Mouse (Mus musculus) midbrain, embryonic 15.5 days (tissue): ENCODE measurements around the gene Sox13. TPM values are rescaled to one million over a fixed set of nuclear protein-coding genes. Genes with fewer than 3 reads are reported as not detected.

ENCODE experiments used
- ATAC-seq: fragments of 200-750 bp; cut with Nextera tagmentation; replicated peaks from 2 replicates; pipeline ENCODE4 v1.8.0; 2017; ENCODE audit warnings: moderate TSS enrichment
- H3K27ac ChIP-seq: fragments of 300-500 bp; sonication (generic); 2 replicates; pipeline ENCODE4 v1.5.1; 2015; ENCODE audit warnings: mild to moderate bottlenecking, inconsistent platforms
- H3K27me3 ChIP-seq: fragments of 300-500 bp; sonication (generic); replicated peaks from 2 replicates; pipeline ENCODE4 v1.6.1; 2015; ENCODE audit warnings: inconsistent platforms
- H3K36me3 ChIP-seq: fragments of 300-500 bp; sonication (generic); replicated peaks from 2 replicates; pipeline ENCODE4 v1.6.1; 2015; ENCODE audit warnings: inconsistent platforms
- H3K4me1 ChIP-seq: fragments of 300-500 bp; sonication (generic); 2 replicates; pipeline ENCODE4 v1.6.1; 2015; ENCODE audit warnings: inconsistent platforms
- H3K4me2 ChIP-seq: fragments of 300-500 bp; sonication (generic); 2 replicates; pipeline ENCODE4 v1.6.1; 2015; ENCODE audit warnings: inconsistent platforms, mild to moderate bottlenecking, moderate library complexity
- H3K4me3 ChIP-seq: fragments of 300-500 bp; sonication (generic); 2 replicates; pipeline ENCODE4 v1.5.1; 2015; ENCODE audit warnings: mild to moderate bottlenecking, inconsistent platforms
- H3K9ac ChIP-seq: fragments of 300-500 bp; sonication (generic); 2 replicates; pipeline ENCODE4 v1.6.1; 2015; ENCODE audit warnings: mild to moderate bottlenecking, inconsistent platforms
- H3K9me3 ChIP-seq: fragments of 300-500 bp; sonication (generic); 2 replicates; pipeline ENCODE4 v1.6.1; 2016; ENCODE audit warnings: inconsistent platforms
- WGBS: fragments of 180-500 bp; shearing (Covaris S2); methylation state at CpG from one replicate; pipeline ENCODE4 v1.1.7; 2015; ENCODE audit warnings: mixed read lengths; 5-methylcytosine and 5-hydroxymethylcytosine counted together
- polyA plus RNA-seq: library from polyadenylated mRNA; unstranded; fragments of >200 nt; fragmentation: Nextera tagmentation; extraction: Ambion mirVana; gene quantifications from 2 replicates; pipeline ENCODE4 v1.2.1, GENCODE M21; 2015

Gene Sox13
- polyA plus RNA-seq, 1 experiment from 2014 or later, result 7.4 TPM

GRCm38 (mm10) chr1:133332656-133333430 lies 91.3 kb downstream of the Sox13 start:
- Histone ChIP-seq H3K36me3 (no peaks in the 10 kb centered on the region), H3K4me1 (peaks cover 32% of the 10 kb centered on the region), H3K4me2 (no peak overlapping the region), H3K4me3 (no peak overlapping the region), H3K27me3 (no peaks in the 10 kb centered on the region), H3K27ac (no peak overlapping the region), H3K9me3 (no peaks in the 10 kb centered on the region), H3K9ac (no peak overlapping the region)
- ATAC-seq, result no peak
- WGBS, result 89% methylated on average over 11 of the region's 11 CpGs

Other genes with a start within 250 kb of the Sox13 start
- 0.17 TPM in 1 of 2 replicates, not detected in the other for gene Golt1a, start 114.6 kb downstream of the Sox13 start, polyA plus RNA-seq
- not detected in 2 replicates for gene Kiss1, start 102.5 kb downstream of the Sox13 start, polyA plus RNA-seq
- 0.18 TPM in 1 of 2 replicates, not detected in the other for gene Ren1, start 73.9 kb downstream of the Sox13 start, polyA plus RNA-seq
- 20.0 and 21.9 TPM in 2 replicates for gene Etnk2, start 60.8 kb downstream of the Sox13 start, polyA plus RNA-seq
- 416 and 427 TPM in 2 replicates for gene Snrpe, start 185.9 kb upstream of the Sox13 start, polyA plus RNA-seq
- gene Zbed6, start 236.5 kb upstream of the Sox13 start, polyA plus RNA-seq, result not detected in 2 replicates
- gene Gm38394, start 236.9 kb upstream of the Sox13 start, polyA plus RNA-seq, result 2.6 and 3.1 TPM in 2 replicates